Mouse (Mus musculus): ENCODE results near the gene Apol8.

DNA sequence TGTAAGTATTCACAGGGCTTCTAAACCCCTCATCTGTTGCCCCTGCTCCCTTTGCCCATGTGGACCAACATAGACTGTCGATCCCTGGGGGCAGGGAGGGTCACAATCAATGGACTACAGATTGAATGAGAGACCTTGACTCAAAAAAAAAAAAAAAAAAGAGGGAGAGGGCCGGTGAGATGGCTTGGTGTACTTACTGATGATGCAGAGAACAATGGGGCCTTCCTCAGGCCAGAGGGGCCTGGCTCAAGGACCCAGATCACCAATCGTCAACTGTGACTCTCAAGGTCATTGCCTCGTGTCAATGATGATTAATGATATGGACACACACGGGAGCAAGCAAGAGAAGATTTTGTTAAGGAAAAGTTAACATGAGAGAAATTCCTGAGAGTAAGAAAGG is 12.2 kb downstream of the Apol8 start:
- TF ChIP-seq CTCF (IDR thresholded peaks at IDR 0.05; ENCODE audit: control insufficient read depth, insufficient read depth, insufficient replicate concordance, low read depth, low read length) (no peak), POLR2A (IDR thresholded peaks at IDR 0.05; ENCODE audit: control insufficient read depth, low read depth, low read length) (no peak)

All from testis, adult 2 months (tissue).